Mouse (Mus musculus) adipocyte (in vitro differentiated cells): ENCODE data around the gene Rbm18.

Experiments
- DNase-seq: peaks from one replicate; pipeline ENCODE4 v3.0.0-alpha.2; 2016; ENCODE audit warnings: low spot score

Rbm18 gene

GRCm38 (mm10) chr2:36073781-36074180, 62.8 kb downstream of the Rbm18 start:
- DNase-seq = peak; percentile 14

GRCm38 (mm10) chr2:36071660-36072305, 64.8 kb downstream of the Rbm18 start:
- DNase-seq = no peak

- no peak for DNase-seq
These were observed 69.4 kb downstream of the Rbm18 start for GRCm38 (mm10) chr2:36067132-36067531.
